Mouse (Mus musculus) hindbrain, embryonic 13.5 days (tissue): ENCODE data around the gene Rps6kb1. TPM values are rescaled to one million over a fixed set of nuclear protein-coding genes. Genes with fewer than 3 reads are reported as not detected.

Experiments used
- ATAC-seq: fragments of 200-750 bp; cut with Nextera tagmentation; 2 replicates; pipeline ENCODE4 v1.8.0; 2017; ENCODE audit warnings: moderate TSS enrichment; ENCODE audit not compliant: low FRiP score
- H3K27ac ChIP-seq: fragments of 300-500 bp; sonication (generic); 2 replicates; pipeline ENCODE4 v1.5.1; 2015; ENCODE audit warnings: inconsistent platforms, mild to moderate bottlenecking, moderate library complexity
- H3K27me3 ChIP-seq: fragments of 300-500 bp; sonication (generic); 2 replicates; pipeline ENCODE4 v1.6.1; 2015; ENCODE audit warnings: mild to moderate bottlenecking, inconsistent platforms
- H3K36me3 ChIP-seq: fragments of 300-500 bp; sonication (generic); 2 replicates; pipeline ENCODE4 v1.6.1; 2015; ENCODE audit warnings: mild to moderate bottlenecking, inconsistent platforms
- H3K4me1 ChIP-seq: fragments of 300-500 bp; sonication (generic); replicated peaks from 2 replicates; pipeline ENCODE4 v1.6.1; 2015; ENCODE audit warnings: inconsistent platforms
- H3K4me2 ChIP-seq: fragments of 300-500 bp; sonication (generic); 2 replicates; pipeline ENCODE4 v1.6.1; 2015; ENCODE audit warnings: inconsistent platforms, mild to moderate bottlenecking, moderate library complexity
- H3K4me3 ChIP-seq: fragments of 300-500 bp; sonication (generic); 2 replicates; pipeline ENCODE4 v1.5.1; 2015; ENCODE audit warnings: mild to moderate bottlenecking, inconsistent platforms
- H3K9ac ChIP-seq: fragments of 300-500 bp; sonication (generic); 2 replicates; pipeline ENCODE4 v1.6.1; 2015; ENCODE audit warnings: mild to moderate bottlenecking, inconsistent platforms
- H3K9me3 ChIP-seq: fragments of 300-500 bp; sonication (generic); 2 replicates; pipeline ENCODE4 v1.6.1; 2016; ENCODE audit warnings: inconsistent platforms
- WGBS: fragments of 180-500 bp; shearing (Covaris S2); methylation state at CpG from one replicate; pipeline ENCODE4 v1.1.7; 2015; 5-methylcytosine and 5-hydroxymethylcytosine counted together
- polyA plus RNA-seq: library from polyadenylated mRNA; unstranded; fragments of >200 nt; fragmentation: Nextera tagmentation; extraction: Ambion mirVana; gene quantifications from 2 replicates; pipeline ENCODE4 v1.2.1, GENCODE M21; 2015

Rps6kb1 gene
- polyA plus RNA-seq = 62.4 and 66.2 TPM in 2 replicates

DNA sequence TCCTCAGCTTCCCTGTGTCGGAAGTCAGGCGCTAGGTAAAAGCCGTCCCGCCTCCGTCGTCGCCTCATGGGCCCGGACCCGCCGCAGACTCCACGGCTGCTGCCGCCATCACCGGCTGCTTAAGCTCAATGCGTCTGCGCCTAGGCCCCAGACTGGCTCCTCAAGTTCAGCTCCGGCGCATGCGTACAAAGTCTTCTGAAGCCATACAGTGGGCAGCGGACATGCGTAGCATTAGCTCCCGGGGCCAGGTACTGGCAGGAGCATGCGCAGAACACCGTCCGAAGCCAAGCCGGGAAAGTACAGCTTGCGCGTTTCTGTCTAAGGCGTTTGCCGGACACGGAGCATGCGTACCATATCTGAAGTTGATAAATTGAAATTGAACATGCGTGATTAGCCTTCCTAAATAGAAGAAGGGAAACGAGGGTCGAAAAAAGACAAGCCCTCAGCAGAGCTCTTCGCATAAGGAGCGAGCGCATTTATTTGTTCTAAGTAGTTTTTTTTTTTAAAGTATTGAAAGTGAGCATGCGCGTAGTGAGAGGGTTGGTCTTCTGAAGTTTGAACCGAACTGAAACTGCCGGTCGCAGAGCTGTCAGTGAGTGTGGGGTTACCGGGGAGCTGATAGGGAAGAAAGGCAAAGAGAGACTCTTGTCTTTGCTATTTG is at the start of gene Rps6kb1, which contains the start of gene Tubd1:
TSS of gene Rps6kb1 (minus strand) at position 167 of the 661 bp plus-strand sequence.
TSS of gene Tubd1 (plus strand) at position 353 of the 661 bp plus-strand sequence.
- Histone ChIP-seq H3K36me3 (peaks cover 5% of the 10 kb centered on the region), H3K4me3 (peak within 1 kb of the TSS; percentile 94), H3K4me2 (peak within 1 kb of the TSS; percentile 85), H3K9me3 (no peaks in the 10 kb centered on the region), H3K4me1 (peaks cover 29% of the 10 kb centered on the region), H3K9ac (peak within 1 kb of the TSS; percentile 97), H3K27me3 (no peaks in the 10 kb centered on the region), H3K27ac (peak within 1 kb of the TSS; percentile 91)
- ATAC-seq = peak; percentile 98
- under 1% methylated on average over 43 of the region's 43 CpGs for WGBS

DNA sequence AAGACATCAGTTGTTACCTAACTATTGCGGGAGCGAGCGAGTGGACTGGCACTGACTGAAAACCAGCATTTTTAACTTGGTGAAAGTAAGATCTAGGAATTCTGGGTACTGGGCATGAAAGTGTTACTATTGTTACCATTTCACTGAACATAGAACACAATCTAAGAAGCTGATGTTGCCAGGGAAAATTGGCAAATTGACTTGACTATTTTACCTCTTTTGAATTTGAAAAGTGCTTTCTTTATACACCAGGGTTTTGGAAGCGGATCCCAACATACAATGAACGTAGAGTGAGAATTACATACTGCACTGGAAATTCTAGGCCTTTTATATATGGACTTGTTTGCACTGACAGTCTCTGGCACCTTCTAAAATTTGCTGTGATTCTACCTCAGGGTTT is 48.8 kb upstream of the Rps6kb1 start:
- Histone ChIP-seq H3K27me3 (no peaks in the 10 kb centered on the region), H3K4me3 (no peak overlapping the region), H3K27ac (0 out of 2 replicates have a peak overlapping the region, but pooled peaks have one; percentile 3), H3K9me3 (no peaks in the 10 kb centered on the region), H3K4me1 (peaks cover 17% of the 10 kb centered on the region), H3K36me3 (no peaks in the 10 kb centered on the region), H3K9ac (no peak overlapping the region), H3K4me2 (no peak overlapping the region)
- 83% methylated on average over 5 of the region's 5 CpGs for WGBS
- no peak for ATAC-seq

DNA sequence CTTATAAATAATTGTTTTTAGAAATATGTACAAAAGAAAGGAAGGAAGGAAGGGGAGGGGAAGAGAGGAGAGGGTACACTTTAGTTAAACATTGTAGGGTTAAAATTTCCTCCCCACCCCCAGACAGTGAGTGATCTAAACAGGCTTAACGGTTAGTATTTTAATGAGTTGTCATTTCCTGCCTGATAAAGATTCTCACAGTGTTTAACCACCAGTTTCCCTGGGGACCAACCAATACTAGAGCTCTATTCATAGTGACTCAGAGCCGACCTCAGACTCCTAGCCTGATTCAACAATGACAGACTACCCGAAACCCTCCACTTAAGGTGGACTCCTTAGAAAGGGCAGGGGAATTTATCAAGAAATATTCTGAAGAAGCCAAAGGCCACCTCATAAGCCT is 48.4 kb upstream of the Rps6kb1 start:
- Histone ChIP-seq H3K9me3 (no peaks in the 10 kb centered on the region), H3K9ac (no peak overlapping the region), H3K27me3 (no peaks in the 10 kb centered on the region), H3K27ac (no peak overlapping the region), H3K36me3 (no peaks in the 10 kb centered on the region), H3K4me3 (no peak overlapping the region), H3K4me1 (peaks cover 17% of the 10 kb centered on the region), H3K4me2 (no peak overlapping the region)
- 0 out of 2 replicates have a peak, but pooled peaks have one; percentile 46 for ATAC-seq
- 27% methylated on average over 3 of the region's 3 CpGs for WGBS

DNA sequence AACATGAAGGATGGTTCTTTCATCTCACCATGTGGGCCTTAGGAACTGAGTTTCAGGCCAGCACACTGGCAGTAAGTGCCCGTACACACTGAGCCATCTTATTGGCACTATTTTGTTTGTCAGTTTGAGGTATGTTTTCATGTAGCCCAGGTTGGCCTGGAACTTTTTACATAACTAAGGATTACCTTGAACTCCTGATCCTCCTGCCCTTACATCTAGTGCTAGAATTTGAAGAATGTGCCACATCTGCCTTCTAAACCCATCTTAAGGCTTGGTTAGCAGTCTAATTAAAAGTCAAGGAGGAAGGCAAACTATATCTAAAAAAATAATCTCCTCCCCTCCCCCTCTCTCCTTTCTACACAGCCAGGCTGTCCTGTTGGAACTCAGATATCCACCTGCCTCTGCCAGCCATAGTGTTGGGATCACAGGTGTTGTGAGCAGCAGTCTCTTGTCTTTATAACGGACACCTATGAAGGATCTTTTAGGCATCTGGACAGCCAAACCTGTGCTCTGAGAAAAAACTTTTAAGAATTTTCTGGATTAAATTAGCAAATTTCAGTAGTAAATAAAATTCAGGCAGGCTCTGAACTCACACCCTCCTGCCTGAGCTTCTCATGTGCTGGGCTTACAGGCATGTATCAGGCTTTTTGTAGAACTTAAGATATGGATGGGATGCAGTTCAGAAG is 47.5 kb upstream of the Rps6kb1 start:
- 95% methylated on average over 2 of the region's 2 CpGs for WGBS
- Histone ChIP-seq H3K4me2 (no peak overlapping the region), H3K9ac (no peak overlapping the region), H3K4me3 (no peak overlapping the region), H3K27ac (no peak overlapping the region), H3K27me3 (no peaks in the 10 kb centered on the region), H3K9me3 (no peaks in the 10 kb centered on the region), H3K36me3 (no peaks in the 10 kb centered on the region), H3K4me1 (peaks cover 21% of the 10 kb centered on the region)
- ATAC-seq = no peak

DNA sequence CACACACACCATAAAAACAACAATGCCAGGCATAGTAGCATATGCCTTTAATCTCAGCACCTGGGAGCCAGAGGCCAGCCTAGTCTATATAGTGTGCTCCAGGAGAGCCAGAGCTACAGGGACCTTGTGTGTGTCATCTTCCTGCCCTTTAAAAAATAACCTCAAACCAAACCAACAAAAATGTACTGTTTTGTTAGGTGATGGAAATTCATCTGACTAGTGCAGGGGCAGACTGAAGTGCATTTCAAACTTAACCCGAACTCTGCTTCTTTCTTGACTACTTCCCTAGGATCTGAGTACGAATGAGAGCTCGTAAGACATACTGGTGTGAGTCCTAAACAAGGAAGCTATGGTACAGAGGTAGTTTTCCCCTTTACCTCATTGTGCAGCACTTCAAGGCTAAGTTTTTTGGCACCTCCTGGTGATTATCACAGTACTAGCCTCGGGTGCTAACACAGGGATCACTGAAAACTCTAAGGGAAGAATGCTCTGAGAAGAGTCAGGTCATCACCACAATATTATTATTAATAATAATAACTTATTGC is 46.8 kb upstream of the Rps6kb1 start:
- H3K27me3 ChIP-seq = no peaks in the 10 kb centered on the region
- peaks cover 27% of the 10 kb centered on the region for H3K4me1 ChIP-seq
- H3K27ac ChIP-seq = no peak overlapping the region
- H3K36me3 ChIP-seq = no peaks in the 10 kb centered on the region
- no peak overlapping the region for H3K4me2 ChIP-seq
- no peak overlapping the region for H3K9ac ChIP-seq
- no peak overlapping the region for H3K4me3 ChIP-seq
- ATAC-seq = no peak
- no peaks in the 10 kb centered on the region for H3K9me3 ChIP-seq
- 90% methylated on average over 4 of the region's 4 CpGs for WGBS

DNA sequence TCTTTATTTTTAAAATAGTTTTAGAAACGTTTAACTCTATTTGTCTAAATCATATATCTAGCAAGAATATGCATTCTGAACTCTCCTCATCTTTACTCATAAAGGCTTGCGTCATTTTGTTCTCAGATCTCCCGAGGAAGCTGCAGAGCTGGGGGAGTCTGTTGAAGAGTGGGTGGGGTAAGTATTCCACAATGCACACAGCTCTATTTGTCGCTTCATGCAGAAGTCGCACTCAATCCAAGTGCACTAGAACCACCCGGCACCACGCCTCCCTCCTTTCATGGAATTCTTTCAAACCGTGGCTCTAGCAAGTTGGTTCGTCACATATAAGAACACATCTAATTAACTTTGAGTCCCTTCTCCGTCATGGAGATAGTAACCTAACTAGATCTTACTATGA is 46.0 kb upstream of the Rps6kb1 start:
- Histone ChIP-seq H3K4me2 (no peak overlapping the region), H3K4me3 (no peak overlapping the region), H3K36me3 (no peaks in the 10 kb centered on the region), H3K4me1 (peaks cover 30% of the 10 kb centered on the region), H3K27ac (no peak overlapping the region), H3K9ac (no peak overlapping the region), H3K9me3 (no peaks in the 10 kb centered on the region), H3K27me3 (no peaks in the 10 kb centered on the region)
- 92% methylated on average over 10 of the region's 10 CpGs for WGBS
- no peak for ATAC-seq

DNA sequence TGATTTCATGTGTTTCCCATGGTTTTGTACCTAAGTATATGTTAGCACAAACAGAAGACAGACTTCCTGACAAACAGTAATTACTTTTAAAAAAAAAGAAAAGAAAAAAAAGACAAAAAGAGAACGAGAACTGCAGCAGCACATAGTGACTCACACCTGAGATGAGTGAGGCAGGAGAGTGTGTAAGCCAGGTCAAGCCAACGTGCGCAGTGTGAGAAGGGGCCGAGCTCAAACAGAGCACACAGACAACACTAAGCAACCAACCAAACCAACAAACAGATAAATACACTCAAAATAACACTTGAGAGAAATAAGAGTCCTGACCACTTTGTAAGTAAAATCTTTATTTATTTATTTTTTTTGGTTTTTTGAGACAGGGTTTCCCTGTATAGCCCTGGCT is 45.5 kb upstream of the Rps6kb1 start:
- Histone ChIP-seq H3K9me3 (no peaks in the 10 kb centered on the region), H3K4me3 (no peak overlapping the region), H3K36me3 (0 out of 2 replicates have a peak, but pooled peaks cover under 1% of the 10 kb centered on the region), H3K4me2 (no peak overlapping the region), H3K27me3 (no peaks in the 10 kb centered on the region), H3K27ac (no peak overlapping the region), H3K4me1 (peaks cover 30% of the 10 kb centered on the region), H3K9ac (no peak overlapping the region)
- no peak for ATAC-seq
- 94% methylated on average over 4 of the region's 4 CpGs for WGBS

DNA sequence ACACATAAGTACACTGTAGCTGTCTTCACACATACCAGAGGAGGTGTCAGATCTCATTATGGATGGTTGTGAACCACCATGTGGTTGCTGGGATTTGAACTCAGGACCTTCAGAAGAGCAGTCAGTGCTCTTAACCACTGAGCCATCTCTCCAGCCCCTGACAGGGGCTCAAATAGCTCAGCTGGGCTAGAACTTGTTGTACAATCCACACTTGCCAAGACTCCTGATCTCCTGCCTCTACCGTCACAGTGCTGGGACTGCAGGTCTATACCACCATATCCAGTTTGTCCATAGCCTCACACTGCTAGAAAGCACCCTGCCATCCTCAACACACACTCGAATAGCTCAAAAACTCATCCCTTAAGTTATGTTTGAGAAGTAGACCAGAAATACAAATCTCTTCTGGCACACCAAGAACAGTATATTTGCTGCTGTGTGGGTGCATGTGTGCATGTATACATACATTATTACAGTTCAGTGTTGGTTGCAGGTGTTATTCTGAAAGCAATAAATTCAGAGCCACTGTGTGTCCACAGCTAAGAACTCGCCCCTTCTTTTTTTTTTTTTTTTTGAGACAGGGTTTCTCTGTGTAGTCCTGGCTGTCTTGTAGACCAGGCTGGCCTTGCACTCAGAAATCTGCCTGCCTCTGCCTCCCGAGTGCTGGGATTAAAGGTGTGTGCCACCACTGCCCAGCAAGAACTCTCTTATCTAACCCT is 44.1 kb upstream of the Rps6kb1 start:
- no peak for ATAC-seq
- Histone ChIP-seq H3K4me3 (no peak overlapping the region), H3K27me3 (no peaks in the 10 kb centered on the region), H3K9ac (no peak overlapping the region), H3K27ac (no peak overlapping the region), H3K4me1 (peaks cover 23% of the 10 kb centered on the region), H3K9me3 (no peaks in the 10 kb centered on the region), H3K36me3 (0 out of 2 replicates have a peak, but pooled peaks cover 3% of the 10 kb centered on the region), H3K4me2 (no peak overlapping the region)
- 95% methylated on average over 4 of the region's 4 CpGs for WGBS

DNA sequence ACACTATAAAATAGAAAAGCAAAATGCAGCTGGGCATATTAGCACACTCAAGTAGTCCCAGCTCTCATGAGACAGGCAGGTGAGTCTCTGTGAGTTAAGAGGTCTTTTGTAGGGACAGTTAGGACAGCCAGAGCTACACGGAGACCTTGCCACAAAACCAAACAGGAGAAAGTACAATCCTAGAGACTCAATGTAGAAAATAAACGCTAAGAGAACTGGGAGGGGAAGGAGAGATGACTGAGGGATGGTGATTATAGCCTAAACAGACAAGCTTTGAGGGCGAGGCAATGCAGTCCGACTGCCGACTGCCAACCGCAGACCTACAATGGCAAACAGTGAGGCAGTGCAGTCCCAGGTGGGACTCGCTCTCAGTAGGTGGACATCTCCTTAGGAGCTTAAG is 43.2 kb upstream of the Rps6kb1 start:
- no peaks in the 10 kb centered on the region for H3K9me3 ChIP-seq
- H3K4me2 ChIP-seq = no peak overlapping the region
- no peak for ATAC-seq
- no peak overlapping the region for H3K9ac ChIP-seq
- 51% methylated on average over 7 of the region's 7 CpGs for WGBS
- no peak overlapping the region for H3K27ac ChIP-seq
- peaks cover 14% of the 10 kb centered on the region for H3K4me1 ChIP-seq
- no peaks in the 10 kb centered on the region for H3K27me3 ChIP-seq
- peaks cover 4% of the 10 kb centered on the region; the same call in 1 of the 2 replicates for H3K36me3 ChIP-seq
- H3K4me3 ChIP-seq = no peak overlapping the region

DNA sequence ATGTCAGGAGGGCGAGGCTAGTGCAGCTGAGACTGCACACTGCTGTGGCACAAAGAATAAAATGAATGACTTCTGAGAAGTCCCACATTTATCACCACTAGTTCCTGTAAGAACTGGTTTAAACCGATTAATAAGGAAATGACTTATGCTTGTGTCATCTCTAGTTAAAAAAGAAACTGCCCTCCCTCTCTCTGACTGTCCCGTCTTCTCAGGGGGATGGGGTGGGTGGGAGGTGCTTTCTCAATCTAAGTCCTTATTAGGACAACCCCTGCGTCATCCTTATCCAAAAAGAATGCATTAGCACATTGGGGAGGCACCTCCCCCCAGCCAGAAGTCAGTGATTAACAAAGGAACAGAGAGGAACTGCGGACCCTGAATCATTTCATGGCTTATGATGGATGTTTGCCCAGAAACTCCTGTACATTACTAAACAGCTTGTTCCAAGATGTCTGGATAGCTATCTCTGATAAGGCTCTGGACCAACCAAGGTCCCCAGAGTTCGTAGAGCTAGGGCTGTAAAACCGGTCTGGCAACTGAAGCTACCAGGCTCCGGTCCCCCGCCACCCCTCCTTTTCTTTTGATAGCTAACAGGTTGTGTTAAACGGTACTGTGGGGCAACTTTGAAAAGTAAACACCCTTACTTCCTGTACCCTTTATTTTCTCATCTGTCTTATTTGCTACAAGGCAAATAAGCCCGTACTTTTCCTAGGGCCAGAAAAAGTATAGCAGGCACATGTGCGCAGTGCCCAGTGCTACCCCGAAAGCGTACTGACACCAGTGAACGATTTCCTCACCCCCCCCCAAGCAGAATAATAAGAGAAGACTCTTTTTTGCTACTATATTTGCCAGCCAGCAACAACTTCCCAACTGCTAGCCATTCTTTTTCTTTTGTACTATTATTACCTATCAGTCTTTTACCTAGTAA is 42.5 kb upstream of the Rps6kb1 start:
- Histone ChIP-seq H3K4me1 (peaks cover 14% of the 10 kb centered on the region), H3K36me3 (peaks cover 9% of the 10 kb centered on the region; the same call in 1 of the 2 replicates), H3K27me3 (no peaks in the 10 kb centered on the region), H3K9me3 (no peaks in the 10 kb centered on the region), H3K27ac (peak overlapping the region; percentile 18; the same call in 1 of the 2 replicates), H3K4me3 (peak overlapping the region; percentile 16; the same call in 1 of the 2 replicates), H3K4me2 (peak overlapping the region; percentile 34), H3K9ac (peak overlapping the region; percentile 55; the same call in 1 of the 2 replicates)
- ATAC-seq = no peak
- WGBS = 16% methylated on average over 15 of the region's 15 CpGs

DNA sequence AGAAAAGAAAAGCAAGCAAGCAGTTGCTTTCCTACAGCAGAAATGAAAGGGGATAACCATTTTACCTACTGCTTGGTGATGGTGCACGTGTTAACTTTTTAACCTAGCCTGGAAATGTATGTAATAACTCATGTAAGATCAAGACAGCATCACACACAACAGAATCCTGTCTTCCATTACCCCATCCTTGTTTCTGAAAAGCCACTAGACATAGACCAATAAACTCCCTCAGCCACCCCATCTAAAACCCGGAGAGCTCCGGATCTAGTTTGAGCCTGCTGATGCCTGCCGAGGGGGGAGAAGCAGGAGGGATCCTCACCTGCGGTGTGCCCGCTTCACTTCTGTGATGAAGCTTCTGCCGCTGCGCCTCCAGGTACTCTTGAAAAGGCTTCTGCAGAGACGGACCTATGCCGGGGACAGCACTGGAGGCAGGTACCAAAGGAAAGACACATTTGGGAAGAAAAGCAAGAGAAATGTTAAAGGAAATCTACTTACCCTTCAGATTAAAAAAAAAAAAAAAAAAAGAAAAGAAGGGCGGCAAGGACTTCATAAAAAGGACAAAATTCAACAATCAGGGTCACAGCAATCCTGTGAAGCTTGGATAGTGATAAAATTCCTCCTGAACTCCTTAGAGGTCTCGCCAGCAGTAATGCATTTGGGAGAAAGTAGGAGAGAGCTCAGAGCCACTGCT is 41.7 kb upstream of the Rps6kb1 start:
- Histone ChIP-seq H3K36me3 (peaks cover 9% of the 10 kb centered on the region; the same call in 1 of the 2 replicates), H3K4me2 (peak overlapping the region; percentile 34), H3K9ac (peak overlapping the region; percentile 55), H3K27ac (no peak overlapping the region), H3K27me3 (no peaks in the 10 kb centered on the region), H3K4me3 (peak overlapping the region; percentile 16; the same call in 1 of the 2 replicates), H3K4me1 (peaks cover 14% of the 10 kb centered on the region), H3K9me3 (no peaks in the 10 kb centered on the region)
- ATAC-seq = no peak
- 22% methylated on average over 12 of the region's 12 CpGs for WGBS
